Mouse (Mus musculus): ENCODE results near the gene Tmem230. TPM values are rescaled to one million over a fixed set of nuclear protein-coding genes. Genes with fewer than 3 reads are reported as not detected.
"Not testable (repeated sequence)": the region's sequence is repeated elsewhere in the genome, so short reads cannot be mapped to it uniquely, and the experiment has no call there.

Tmem230 gene
- 44.6 and 51.1 TPM in 2 replicates for polyA plus RNA-seq (2016; fragmentation: Nextera tagmentation; extraction: Ambion mirVana)

- Histone ChIP-seq H3K4me1 (peaks cover 38% of the 10 kb centered on the region), H3K4me3 (replicated peaks) (peak within 1 kb of the TSS; percentile 61), H3K4me2 (peak within 1 kb of the TSS; percentile 77), H3K9ac (peak within 1 kb of the TSS; percentile 66), H3K36me3 (replicated peaks) (peaks cover 28% of the 10 kb centered on the region), H3K9me3 (no peaks in the 10 kb centered on the region), H3K27me3 (no peaks in the 10 kb centered on the region), H3K27ac (peak within 1 kb of the TSS; percentile 80)
- ATAC-seq (ENCODE audit: low FRiP score) = peak; percentile 94
- WGBS = 7% methylated on average over 50 of the region's 50 CpGs
Measured at GRCm38 (mm10) chr2:132247539-132248313, at the start of gene Tmem230. Gene Tmem230 (minus strand): TSS chr2:132247807.

DNA sequence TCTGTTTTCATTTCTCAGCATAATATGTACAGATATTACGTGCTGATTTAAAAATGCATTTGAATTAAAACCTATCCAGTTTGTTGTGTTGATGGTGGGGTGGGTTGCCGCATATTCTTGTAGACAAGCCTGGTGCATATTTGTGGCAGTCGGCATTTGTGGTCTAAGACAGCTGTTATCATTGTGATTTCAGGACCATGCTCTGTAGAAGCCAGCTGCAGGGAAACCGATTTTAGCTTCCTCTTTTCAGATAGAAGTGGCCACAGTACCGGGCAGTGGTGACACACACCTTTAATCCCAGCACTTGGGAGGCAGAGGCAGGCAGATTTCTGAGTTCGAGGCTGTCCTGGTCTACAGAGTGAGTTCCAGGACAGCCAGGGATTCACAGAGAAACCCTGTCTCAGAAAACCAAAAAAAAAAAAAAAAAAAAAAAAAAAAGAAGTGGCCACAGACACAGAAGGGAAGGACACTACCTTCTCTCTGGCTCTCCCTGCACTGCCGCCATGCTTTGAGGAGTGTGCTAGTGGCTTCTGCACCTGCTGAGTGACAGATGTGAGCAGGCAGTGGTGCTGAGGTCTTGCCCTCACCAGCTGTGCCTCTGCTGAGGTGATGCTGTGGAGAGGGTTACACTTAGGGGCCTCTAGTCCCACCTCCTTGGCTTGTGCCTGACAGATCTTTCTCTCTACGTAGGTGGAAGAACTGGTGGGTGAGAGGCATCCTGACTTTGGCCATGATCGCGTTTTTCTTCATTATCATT is 46.3 kb upstream of the Tmem230 start:
- H3K4me1 ChIP-seq = peaks cover 16% of the 10 kb centered on the region
- H3K27ac ChIP-seq = no peak overlapping the region
- 95% methylated on average over 10 of the region's 10 CpGs for WGBS
- peaks cover 58% of the 10 kb centered on the region for H3K36me3 ChIP-seq (replicated peaks)
- H3K9ac ChIP-seq = no peak overlapping the region
- ATAC-seq (ENCODE audit: low FRiP score) = no peak
- H3K4me2 ChIP-seq = no peak overlapping the region
- no peaks in the 10 kb centered on the region for H3K27me3 ChIP-seq
- no peak overlapping the region for H3K4me3 ChIP-seq (replicated peaks)
- H3K9me3 ChIP-seq = no peaks in the 10 kb centered on the region

DNA sequence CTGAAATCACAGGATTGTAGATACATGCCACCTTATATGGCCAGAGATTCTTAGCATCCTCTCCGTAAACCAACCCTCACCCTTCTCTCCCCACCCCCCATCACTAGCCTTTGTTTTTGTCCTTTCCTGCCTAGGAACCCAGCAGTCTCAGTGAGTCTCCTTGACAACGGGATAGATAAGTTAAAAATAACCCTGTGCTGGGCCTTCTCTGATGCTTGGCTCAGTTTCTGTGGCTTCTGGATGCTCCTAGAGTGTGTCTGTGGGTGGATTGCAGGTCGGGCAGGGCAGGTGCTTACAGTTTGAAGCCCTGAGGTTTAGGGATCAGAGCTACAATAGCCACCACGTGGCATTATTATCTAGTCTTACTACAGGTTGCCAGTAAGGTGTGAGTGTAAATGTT is 44.5 kb upstream of the Tmem230 start:
- Histone ChIP-seq H3K27ac (no peak overlapping the region), H3K4me1 (peaks cover 16% of the 10 kb centered on the region), H3K27me3 (no peaks in the 10 kb centered on the region), H3K9me3 (no peaks in the 10 kb centered on the region), H3K4me2 (no peak overlapping the region), H3K9ac (0 out of 2 replicates have a peak overlapping the region, but pooled peaks have one; percentile 12), H3K36me3 (replicated peaks) (peaks cover 41% of the 10 kb centered on the region), H3K4me3 (replicated peaks) (no peak overlapping the region)
- 33% methylated on average over 4 of the region's 4 CpGs for WGBS
- peak; percentile 34; the same call in 1 of the 2 replicates for ATAC-seq (ENCODE audit: low FRiP score)

DNA sequence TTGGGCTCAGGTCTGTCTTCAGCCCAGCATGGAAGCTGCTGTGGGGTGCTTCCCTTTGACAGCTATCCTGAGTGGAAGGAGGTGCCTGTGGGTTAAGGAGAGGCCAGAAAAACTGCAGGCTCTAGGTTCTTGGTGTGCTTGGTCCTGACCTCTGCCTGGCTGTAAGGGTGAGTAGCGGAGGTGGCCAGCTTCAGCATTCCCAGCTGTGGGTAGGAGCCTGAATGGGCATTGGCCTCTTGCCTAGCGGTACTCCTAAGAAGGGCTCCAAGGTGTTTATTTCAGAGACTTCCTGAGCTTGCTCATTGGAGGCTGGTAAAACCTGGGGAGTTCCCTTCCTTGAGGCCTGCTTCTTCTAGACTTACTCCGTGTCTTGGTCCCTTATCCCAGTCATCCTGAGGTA is 43.7 kb upstream of the Tmem230 start:
- H3K4me1 ChIP-seq = peaks cover 16% of the 10 kb centered on the region
- H3K4me3 ChIP-seq (replicated peaks) = no peak overlapping the region
- no peaks in the 10 kb centered on the region for H3K27me3 ChIP-seq
- H3K36me3 ChIP-seq (replicated peaks) = peaks cover 33% of the 10 kb centered on the region
- no peaks in the 10 kb centered on the region for H3K9me3 ChIP-seq
- ATAC-seq (ENCODE audit: low FRiP score) = no peak
- 73% methylated on average over 3 of the region's 3 CpGs for WGBS
- H3K9ac ChIP-seq = no peak overlapping the region
- peak overlapping the region; percentile 36; the same call in 1 of the 2 replicates for H3K27ac ChIP-seq
- H3K4me2 ChIP-seq = no peak overlapping the region

GRCm38 (mm10) chr2:132290808-132291207 is 43.2 kb upstream of the Tmem230 start:
- no peak overlapping the region for H3K9ac ChIP-seq
- peaks cover 16% of the 10 kb centered on the region for H3K4me1 ChIP-seq
- no peak for ATAC-seq (ENCODE audit: low FRiP score)
- no peak overlapping the region for H3K4me3 ChIP-seq (replicated peaks)
- peaks cover 28% of the 10 kb centered on the region for H3K36me3 ChIP-seq (replicated peaks)
- no peak overlapping the region for H3K27ac ChIP-seq
- H3K9me3 ChIP-seq = no peaks in the 10 kb centered on the region
- H3K27me3 ChIP-seq = no peaks in the 10 kb centered on the region
- 76% methylated on average over 6 of the region's 6 CpGs for WGBS
- no peak overlapping the region for H3K4me2 ChIP-seq

DNA sequence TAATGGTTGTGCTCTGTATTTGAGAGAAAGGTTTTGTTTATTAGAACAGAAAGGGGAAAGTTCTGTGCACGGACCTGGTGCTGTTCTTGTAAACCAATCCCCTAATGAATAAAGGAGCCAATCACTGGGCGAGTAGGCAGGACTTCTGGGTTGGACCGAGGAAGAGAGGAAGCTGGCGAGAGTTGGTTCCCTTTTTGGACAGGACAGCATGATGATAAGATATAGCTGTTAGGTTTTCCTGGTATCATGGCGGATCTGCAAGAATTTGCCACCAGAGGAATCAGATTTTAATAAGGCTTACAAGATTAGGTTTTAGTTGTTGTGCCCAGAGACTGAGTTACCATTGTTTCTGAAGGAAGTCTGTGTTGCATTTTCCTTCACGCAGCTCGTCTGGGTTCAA is 41.6 kb upstream of the Tmem230 start:
- WGBS = 80% methylated on average over 5 of the region's 7 CpGs
- not testable (repeated sequence) for ATAC-seq (ENCODE audit: low FRiP score); H3K9me3 ChIP-seq

GRCm38 (mm10) chr2:132286376-132287076 is 38.9 kb upstream of the Tmem230 start:
- 86% methylated on average over 9 of the region's 9 CpGs for WGBS

More for the DNA sequence above, 41.6 kb upstream of the Tmem230 start:
- H3K9ac ChIP-seq; H3K27me3 ChIP-seq; H3K27ac ChIP-seq; H3K4me3 ChIP-seq (replicated peaks); H3K4me2 ChIP-seq: not testable (repeated sequence)
- Histone ChIP-seq H3K36me3 (replicated peaks) (peaks cover 12% of the 10 kb centered on the region), H3K4me1 (peaks cover 21% of the 10 kb centered on the region)

DNA sequence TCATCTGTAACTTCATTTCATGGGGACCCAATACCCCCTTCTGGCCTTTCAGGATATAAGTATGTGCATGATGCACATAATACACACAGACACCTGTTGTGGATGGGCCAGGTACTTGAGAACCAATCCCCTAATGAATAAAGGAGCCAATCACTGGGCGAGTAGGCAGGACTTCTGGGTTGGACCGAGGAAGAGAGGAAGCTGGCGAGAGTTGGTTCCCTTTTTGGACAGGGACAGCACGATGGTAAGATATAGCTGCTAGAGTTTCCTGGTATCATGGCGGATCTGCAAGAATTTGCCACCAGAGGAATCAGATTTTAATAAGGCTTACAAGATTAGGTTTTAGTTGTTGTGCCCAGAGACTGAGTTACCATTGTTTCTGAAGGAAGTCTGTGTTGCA is 38.1 kb upstream of the Tmem230 start:
- H3K4me3 ChIP-seq (replicated peaks); ATAC-seq (ENCODE audit: low FRiP score); H3K4me2 ChIP-seq; H3K9me3 ChIP-seq; H3K27me3 ChIP-seq; H3K9ac ChIP-seq; H3K27ac ChIP-seq; H3K36me3 ChIP-seq (replicated peaks): not testable (repeated sequence)
- peaks cover 34% of the 10 kb centered on the region for H3K4me1 ChIP-seq
- 95% methylated on average over 5 of the region's 5 CpGs for WGBS

More at GRCm38 (mm10) chr2:132286376-132287076, 38.9 kb upstream of the Tmem230 start:
- Histone ChIP-seq H3K4me3 (replicated peaks) (no peak overlapping the region), H3K9ac (no peak overlapping the region), H3K27me3 (no peaks in the 10 kb centered on the region), H3K36me3 (replicated peaks) (no peaks in the 10 kb centered on the region; the same call in 1 of the 2 replicates), H3K4me1 (peaks cover 40% of the 10 kb centered on the region), H3K4me2 (no peak overlapping the region), H3K9me3 (no peaks in the 10 kb centered on the region), H3K27ac (no peak overlapping the region)
- no peak for ATAC-seq (ENCODE audit: low FRiP score)

- Histone ChIP-seq H3K9me3 (no peaks in the 10 kb centered on the region), H3K4me3 (replicated peaks) (no peak overlapping the region), H3K36me3 (replicated peaks) (peaks cover 5% of the 10 kb centered on the region; the same call in 1 of the 2 replicates), H3K4me2 (no peak overlapping the region), H3K4me1 (peaks cover 35% of the 10 kb centered on the region), H3K27ac (0 out of 2 replicates have a peak overlapping the region, but pooled peaks have one; percentile 36), H3K27me3 (no peaks in the 10 kb centered on the region), H3K9ac (no peak overlapping the region; the same call in 1 of the 2 replicates)
- ATAC-seq (ENCODE audit: low FRiP score) = no peak
- 91% methylated on average over 12 of the region's 12 CpGs for WGBS
Measured at GRCm38 (mm10) chr2:132284492-132285139, 37.0 kb upstream of the Tmem230 start.

GRCm38 (mm10) chr2:132283236-132284070 is 35.8 kb upstream of the Tmem230 start:
- H3K4me3 ChIP-seq (replicated peaks) = no peak overlapping the region
- peak overlapping the region; percentile 85 for H3K27ac ChIP-seq
- H3K27me3 ChIP-seq = no peaks in the 10 kb centered on the region
- H3K4me1 ChIP-seq = peaks cover 40% of the 10 kb centered on the region
- 34% methylated on average over 15 of the region's 15 CpGs for WGBS
- peak overlapping the region; percentile 24; the same call in 1 of the 2 replicates for H3K4me2 ChIP-seq
- no peak overlapping the region; the same call in 1 of the 2 replicates for H3K9ac ChIP-seq
- ATAC-seq (ENCODE audit: low FRiP score) = peak; percentile 50; the same call in 1 of the 2 replicates
- H3K36me3 ChIP-seq (replicated peaks) = peaks cover 5% of the 10 kb centered on the region; the same call in 1 of the 2 replicates
- no peaks in the 10 kb centered on the region for H3K9me3 ChIP-seq
